Mouse (Mus musculus) urinary bladder, adult 18-20 months (tissue): ENCODE results near the gene Ltbp1.

Experiments used
- DNase-seq, 2 experiments: peaks; one replicate each; pipeline ENCODE4 v3.0.0; 2022; ENCODE audit warnings: low spot score in 2 of 2, mixed read lengths in 2 of 2

Ltbp1 gene

GRCm38 (mm10) chr17:75172685-75173205, 167.4 kb downstream of the Ltbp1 start:
- no peak for DNase-seq

GRCm38 (mm10) chr17:75174501-75174900, 169.1 kb downstream of the Ltbp1 start:
- no peak for DNase-seq

- DNase-seq, result no peak
Measured at GRCm38 (mm10) chr17:75177920-75178867, 172.8 kb downstream of the Ltbp1 start.

- DNase-seq, result no peak
Measured at GRCm38 (mm10) chr17:75179001-75179400, 173.6 kb downstream of the Ltbp1 start.

- DNase-seq, result no peak
Measured at GRCm38 (mm10) chr17:75180301-75180700, 174.9 kb downstream of the Ltbp1 start.

- no peak for DNase-seq
Measured at GRCm38 (mm10) chr17:75180956-75181588, 175.7 kb downstream of the Ltbp1 start.

- DNase-seq, result no peak
Measured at GRCm38 (mm10) chr17:75182319-75183001, 177.1 kb downstream of the Ltbp1 start.

GRCm38 (mm10) chr17:75186732-75187509, 181.6 kb downstream of the Ltbp1 start:
- no peak for DNase-seq

GRCm38 (mm10) chr17:75196952-75197351, 191.6 kb downstream of the Ltbp1 start:
- no peak for DNase-seq

- DNase-seq, result no peak
Measured at GRCm38 (mm10) chr17:75198767-75199166, 193.4 kb downstream of the Ltbp1 start.

GRCm38 (mm10) chr17:75199694-75200093, 194.3 kb downstream of the Ltbp1 start:
- no peak for DNase-seq

GRCm38 (mm10) chr17:75202314-75202713, 196.9 kb downstream of the Ltbp1 start:
- DNase-seq, result no peak

GRCm38 (mm10) chr17:75204065-75204464, 198.7 kb downstream of the Ltbp1 start:
- DNase-seq, result no peak

GRCm38 (mm10) chr17:75206281-75206680, 200.9 kb downstream of the Ltbp1 start:
- no peak for DNase-seq

GRCm38 (mm10) chr17:75208164-75208698, 202.9 kb downstream of the Ltbp1 start:
- DNase-seq, result no peak

- no peak for DNase-seq
Measured at GRCm38 (mm10) chr17:75210526-75210925, 205.2 kb downstream of the Ltbp1 start.

GRCm38 (mm10) chr17:75216362-75216761, 211.0 kb downstream of the Ltbp1 start:
- DNase-seq, result no peak

GRCm38 (mm10) chr17:75218700-75219099, 213.3 kb downstream of the Ltbp1 start:
- DNase-seq, result no peak

- DNase-seq, result peak; percentile 23 to 46
Measured at GRCm38 (mm10) chr17:75228321-75228720, 223.0 kb downstream of the Ltbp1 start.

- DNase-seq, result no peak
Measured at GRCm38 (mm10) chr17:75233206-75233605, 227.8 kb downstream of the Ltbp1 start.

- no peak for DNase-seq
Measured at GRCm38 (mm10) chr17:75233923-75234322, 228.6 kb downstream of the Ltbp1 start.
